Mouse (Mus musculus) telencephalon, adult 2 months (tissue): ENCODE data around the gene Clcnkb.
A peak's percentile ranks its signal among the peaks of the same experiment; 100 is the strongest.

Experiments used
- DNase-seq: peaks from one replicate; pipeline ENCODE4 v3.0.0-alpha.2; 2011; ENCODE audit warnings: low read depth, low spot score

Clcnkb gene

GRCm38 (mm10) chr4:141415924-141416323 lies at the start of gene Clcnkb:
Gene Clcnkb (minus strand): TSS chr4:141416014.
- DNase-seq, result no peak

GRCm38 (mm10) chr4:141464722-141465121 lies 48.9 kb upstream of the Clcnkb start:
- no peak for DNase-seq

GRCm38 (mm10) chr4:141463472-141463871 lies 47.7 kb upstream of the Clcnkb start:
- no peak for DNase-seq

- DNase-seq, result no peak
Observed at GRCm38 (mm10) chr4:141461576-141461975, 45.8 kb upstream of the Clcnkb start.

GRCm38 (mm10) chr4:141461088-141461487 lies 45.3 kb upstream of the Clcnkb start:
- DNase-seq, result no peak

GRCm38 (mm10) chr4:141460481-141460880 lies 44.7 kb upstream of the Clcnkb start:
- DNase-seq, result no peak

- no peak for DNase-seq
Observed at GRCm38 (mm10) chr4:141459766-141460165, 44.0 kb upstream of the Clcnkb start.

GRCm38 (mm10) chr4:141458888-141459287 lies 43.1 kb upstream of the Clcnkb start:
- no peak for DNase-seq

- DNase-seq, result no peak
Observed at GRCm38 (mm10) chr4:141458236-141458635, 42.4 kb upstream of the Clcnkb start.

GRCm38 (mm10) chr4:141456193-141456938 lies 40.6 kb upstream of the Clcnkb start:
- no peak for DNase-seq

GRCm38 (mm10) chr4:141455526-141455925 lies 39.7 kb upstream of the Clcnkb start:
- DNase-seq, result no peak

GRCm38 (mm10) chr4:141454581-141455350 lies 39.0 kb upstream of the Clcnkb start:
- DNase-seq, result no peak

GRCm38 (mm10) chr4:141451916-141452450 lies 36.2 kb upstream of the Clcnkb start:
- DNase-seq, result no peak

GRCm38 (mm10) chr4:141451251-141451650 lies 35.4 kb upstream of the Clcnkb start:
- DNase-seq, result no peak

- DNase-seq, result no peak
Observed at GRCm38 (mm10) chr4:141446211-141446610, 30.4 kb upstream of the Clcnkb start.

GRCm38 (mm10) chr4:141445328-141445720 lies 29.5 kb upstream of the Clcnkb start:
- no peak for DNase-seq

- DNase-seq, result peak; percentile 76
Observed at GRCm38 (mm10) chr4:141444451-141445327, 28.9 kb upstream of the Clcnkb start, which contains the start of gene Zbtb17. Gene Zbtb17 (plus strand): TSS chr4:141444654.

GRCm38 (mm10) chr4:141443641-141444429 lies 28.0 kb upstream of the Clcnkb start:
- DNase-seq, result no peak

GRCm38 (mm10) chr4:141440877-141441276 lies 25.1 kb upstream of the Clcnkb start:
- DNase-seq, result no peak

- no peak for DNase-seq
Observed at GRCm38 (mm10) chr4:141439083-141439803, 23.4 kb upstream of the Clcnkb start.
